Mouse (Mus musculus) bone marrow macrophage, adult 2 months (primary cell): ENCODE measurements at regions not wholly inside any gene's neighbourhood (a gene's known extent, or its start where the extent isn't known, plus 50 kb on each side); places are given as distances from the start of the nearest gene placed in this dataset.

Experiments used
- H3K27ac ChIP-seq: 2 replicates; pipeline ENCODE4 v1.5.1; 2012; ENCODE audit warnings: low read depth, low read length; ENCODE audit not compliant: insufficient read depth
- H3K4me1 ChIP-seq: 2 replicates; pipeline ENCODE4 v1.6.1; 2012; ENCODE audit warnings: low read length; ENCODE audit not compliant: control insufficient read depth, insufficient read depth
- H3K4me3 ChIP-seq: 2 replicates; pipeline ENCODE4 v1.5.1; 2012; ENCODE audit warnings: mild to moderate bottlenecking, low read length, moderate library complexity; ENCODE audit not compliant: insufficient read depth
- CTCF ChIP-seq: IDR thresholded peaks from 2 replicates; pipeline ENCODE4 v1.5.1; 2012; ENCODE audit warnings: low read depth, mild to moderate bottlenecking, low read length, moderate library complexity
- POLR2A ChIP-seq: IDR thresholded peaks from 2 replicates; pipeline ENCODE4 v1.6.1; 2012; ENCODE audit warnings: mild to moderate bottlenecking, low read depth, low read length, borderline replicate concordance

DNA sequence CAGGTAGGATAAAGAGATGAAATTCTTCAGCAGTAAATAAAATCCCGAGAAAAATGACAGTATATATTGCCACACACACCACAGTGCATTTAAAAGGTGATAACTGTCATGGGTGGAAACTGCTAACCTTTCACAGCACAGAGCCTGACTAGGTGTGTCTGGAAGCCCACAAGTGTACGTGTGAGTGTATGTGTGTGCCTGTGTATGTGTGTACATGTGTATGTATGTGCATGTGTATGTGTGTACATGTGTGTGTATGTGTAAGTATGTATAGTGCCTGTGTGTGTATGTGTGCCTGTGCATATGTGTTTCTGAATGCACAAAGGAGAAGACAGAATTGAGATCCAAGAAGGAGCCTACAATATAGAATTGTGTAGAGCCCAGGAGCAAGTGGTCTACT lies 485.4 kb downstream of the 1700129C05Rik start:
- Histone ChIP-seq H3K4me3 (no peak overlapping the region), H3K4me1 (no peaks in the 10 kb centered on the region), H3K27ac (no peak overlapping the region)
- TF ChIP-seq POLR2A (no peak), CTCF (no peak)

- TF ChIP-seq CTCF (no peak), POLR2A (no peak)
- Histone ChIP-seq H3K4me1 (no peaks in the 10 kb centered on the region), H3K27ac (no peak overlapping the region), H3K4me3 (no peak overlapping the region)
Observed at GRCm38 (mm10) chr14:58656935-58657238, 485.8 kb downstream of the 1700129C05Rik start.

DNA sequence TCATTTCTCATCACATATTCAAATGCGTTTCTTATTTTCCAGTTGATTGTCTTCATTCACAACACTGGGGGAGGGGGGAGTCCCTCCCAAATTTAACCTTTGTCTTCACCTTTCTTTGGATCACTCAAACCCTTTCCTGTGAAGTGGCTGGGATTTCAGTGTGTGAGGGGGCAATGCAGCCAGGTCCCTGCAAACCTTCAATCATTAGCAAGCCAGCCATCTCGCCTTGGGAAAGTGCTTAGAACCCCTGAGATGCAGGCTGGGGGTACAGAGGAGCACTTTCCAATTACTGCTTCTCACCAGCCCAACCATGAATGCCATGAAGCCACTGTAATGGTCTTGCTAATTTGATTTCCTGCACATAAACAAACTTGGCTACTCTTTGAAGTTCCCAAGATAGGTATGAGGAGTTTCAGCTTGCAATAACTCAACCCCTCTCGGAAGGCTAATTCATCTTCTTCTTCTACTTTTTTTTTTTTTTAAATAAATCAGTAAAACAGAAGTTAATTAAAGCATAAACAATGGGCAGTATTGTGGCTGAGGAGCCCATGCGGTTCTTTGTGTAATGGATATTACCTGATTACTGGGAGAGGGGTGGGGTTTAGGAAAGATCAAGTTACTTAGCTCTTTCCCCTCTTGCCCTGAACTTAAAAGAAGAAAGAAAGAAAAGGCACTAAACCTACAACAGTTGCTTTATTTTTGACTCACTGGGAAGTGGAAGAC lies 486.3 kb downstream of the 1700129C05Rik start:
- Histone ChIP-seq H3K27ac (no peak overlapping the region), H3K4me3 (no peak overlapping the region), H3K4me1 (no peaks in the 10 kb centered on the region)
- TF ChIP-seq POLR2A = no peak
- TF ChIP-seq CTCF = no peak

GRCm38 (mm10) chr14:58653026-58653425 lies 489.7 kb downstream of the 1700129C05Rik start:
- Histone ChIP-seq H3K4me1 (no peaks in the 10 kb centered on the region), H3K4me3 (no peak overlapping the region), H3K27ac (no peak overlapping the region)
- TF ChIP-seq CTCF = no peak

GRCm38 (mm10) chr14:58652004-58652403 lies 490.7 kb downstream of the 1700129C05Rik start:
- H3K4me3 ChIP-seq = no peak overlapping the region

GRCm38 (mm10) chr14:58651210-58651609 lies 491.5 kb downstream of the 1700129C05Rik start:
- Histone ChIP-seq H3K4me1 (no peaks in the 10 kb centered on the region), H3K27ac (no peak overlapping the region), H3K4me3 (no peak overlapping the region)
- TF ChIP-seq CTCF = no peak

More at GRCm38 (mm10) chr14:58652004-58652403, 490.7 kb downstream of the 1700129C05Rik start:
- TF ChIP-seq CTCF = no peak
- no peak for TF ChIP-seq POLR2A
- Histone ChIP-seq H3K27ac (no peak overlapping the region), H3K4me1 (no peaks in the 10 kb centered on the region)

DNA sequence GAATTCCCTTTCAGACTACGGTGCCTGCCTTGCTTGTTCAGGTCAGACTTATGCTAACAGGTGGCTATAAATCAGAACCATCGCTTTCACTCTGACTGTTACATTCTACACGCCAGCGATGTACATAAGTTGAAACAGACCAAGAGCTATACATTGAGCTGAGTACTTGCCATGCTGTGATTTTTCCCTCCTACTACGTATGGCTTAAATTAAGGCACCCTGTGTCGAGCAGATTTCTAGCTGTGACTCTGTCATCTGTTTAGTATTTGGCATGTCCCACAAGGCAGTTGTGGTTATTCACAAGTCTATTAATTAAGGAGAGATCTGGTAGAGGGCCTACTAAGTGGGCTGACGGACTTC lies 504.4 kb downstream of the 1700129C05Rik start:
- no peaks in the 10 kb centered on the region for H3K4me1 ChIP-seq
- no peak overlapping the region for H3K4me3 ChIP-seq
- no peak overlapping the region for H3K27ac ChIP-seq
- TF ChIP-seq CTCF = no peak

- Histone ChIP-seq H3K27ac (no peak overlapping the region), H3K4me3 (no peak overlapping the region), H3K4me1 (no peaks in the 10 kb centered on the region)
- TF ChIP-seq CTCF (no peak), POLR2A (no peak)
Observed at GRCm38 (mm10) chr14:58637405-58638336, 505.0 kb downstream of the 1700129C05Rik start.

DNA sequence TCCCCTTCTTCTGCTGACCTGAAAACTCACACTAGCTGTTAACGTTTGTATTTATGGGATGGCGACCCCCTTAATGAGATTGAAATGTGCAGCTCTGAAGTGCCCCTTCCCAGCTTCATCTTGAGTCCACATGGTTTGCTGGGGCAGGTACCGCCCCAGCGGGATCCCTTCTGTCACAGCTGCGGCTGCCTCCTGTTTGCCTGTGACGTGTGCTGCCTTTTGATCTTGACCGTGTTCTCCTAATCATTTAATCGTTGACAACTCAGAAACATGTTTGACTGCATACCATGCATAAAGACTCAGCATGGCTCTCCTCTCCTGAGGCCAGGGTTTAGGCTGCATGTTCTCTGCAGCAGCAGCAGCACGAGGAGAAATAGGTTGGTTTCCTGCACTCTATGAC lies 511.5 kb downstream of the 1700129C05Rik start:
- Histone ChIP-seq H3K4me3 (no peak overlapping the region), H3K27ac (no peak overlapping the region), H3K4me1 (no peaks in the 10 kb centered on the region)
- no peak for TF ChIP-seq POLR2A

- TF ChIP-seq POLR2A = no peak
- H3K27ac ChIP-seq = no peak overlapping the region
- no peak overlapping the region for H3K4me3 ChIP-seq
- no peaks in the 10 kb centered on the region for H3K4me1 ChIP-seq
Observed at GRCm38 (mm10) chr14:58628266-58628665, 514.4 kb downstream of the 1700129C05Rik start.
